Mouse (Mus musculus) testis, adult 2 months (tissue): ENCODE results near the gene Shank2. TPM values are rescaled to one million over a fixed set of nuclear protein-coding genes. Genes with fewer than 3 reads are reported as not detected.

Source experiments
- H3K27ac ChIP-seq: fragments of 200-500 bp; 2 replicates; pipeline ENCODE4 v1.5.1; 2012; ENCODE audit warnings: low read depth, low read length; ENCODE audit not compliant: control insufficient read depth, insufficient read depth
- H3K27me3 ChIP-seq: fragments of 200-500 bp; 2 replicates; pipeline ENCODE4 v1.6.1; 2012; ENCODE audit warnings: mild to moderate bottlenecking, low read length, moderate library complexity; ENCODE audit not compliant: control insufficient read depth, insufficient read depth
- H3K36me3 ChIP-seq: fragments of 200-500 bp; 2 replicates; pipeline ENCODE4 v1.6.1; 2012; ENCODE audit warnings: mild to moderate bottlenecking, low read length; ENCODE audit not compliant: control insufficient read depth, insufficient read depth
- H3K4me1 ChIP-seq: fragments of 200-500 bp; 2 replicates; pipeline ENCODE4 v1.6.1; 2012; ENCODE audit warnings: low read length; ENCODE audit not compliant: control insufficient read depth, insufficient read depth
- H3K4me3 ChIP-seq: fragments of 200-500 bp; 2 replicates; pipeline ENCODE4 v1.5.1; 2012; ENCODE audit warnings: low read depth, mild to moderate bottlenecking, low read length, moderate library complexity, mixed read lengths; ENCODE audit not compliant: control insufficient read depth
- CTCF ChIP-seq: fragments of 200-500 bp; IDR thresholded peaks from 2 replicates; pipeline ENCODE4 v1.5.1; 2012; ENCODE audit warnings: low read depth, mild to moderate bottlenecking, inconsistent platforms, low read length, moderate library complexity; ENCODE audit not compliant: control insufficient read depth, insufficient read depth, insufficient replicate concordance
- POLR2A ChIP-seq: fragments of 200-500 bp; IDR thresholded peaks from 2 replicates; pipeline ENCODE4 v1.6.1; 2012; ENCODE audit warnings: low read depth, mild to moderate bottlenecking, inconsistent platforms, low read length, moderate library complexity; ENCODE audit not compliant: control insufficient read depth
- polyA plus RNA-seq: library from polyadenylated mRNA; depleted of rRNA; stranded (reverse); fragments of >200 nt; gene quantifications from 2 replicates; pipeline ENCODE4 v1.2.3, GENCODE M21; 2012

Gene Shank2
- polyA plus RNA-seq, 1 experiment: 34.7 TPM

DNA sequence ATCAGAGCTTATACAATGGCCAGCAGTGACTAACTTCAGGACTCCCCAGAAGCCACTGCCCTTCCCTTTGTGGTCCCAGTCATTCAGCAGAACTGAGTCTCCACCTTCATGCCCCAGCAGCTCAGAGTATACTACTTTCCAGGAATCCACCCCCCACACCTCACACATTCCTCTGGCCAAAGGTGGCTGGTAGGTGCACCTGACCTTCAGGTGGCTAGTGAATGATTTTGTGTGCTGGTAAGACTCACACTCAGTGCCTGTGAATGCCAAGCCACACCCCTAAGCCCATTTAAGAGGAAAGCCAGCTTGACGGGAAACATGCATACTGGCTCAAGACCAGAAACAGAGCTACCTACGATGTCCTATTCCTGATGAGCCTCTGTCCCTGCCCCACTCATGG, 431.2 kb downstream of the Shank2 start:
- no peak overlapping the region for H3K27ac ChIP-seq
- H3K27me3 ChIP-seq: no peaks in the 10 kb centered on the region
- peaks cover 2% of the 10 kb centered on the region; the same call in 1 of the 2 replicates for H3K36me3 ChIP-seq
- TF ChIP-seq CTCF (no peak), POLR2A (no peak)
- peaks cover 6% of the 10 kb centered on the region for H3K4me1 ChIP-seq
- peak overlapping the region; percentile 54 for H3K4me3 ChIP-seq

DNA sequence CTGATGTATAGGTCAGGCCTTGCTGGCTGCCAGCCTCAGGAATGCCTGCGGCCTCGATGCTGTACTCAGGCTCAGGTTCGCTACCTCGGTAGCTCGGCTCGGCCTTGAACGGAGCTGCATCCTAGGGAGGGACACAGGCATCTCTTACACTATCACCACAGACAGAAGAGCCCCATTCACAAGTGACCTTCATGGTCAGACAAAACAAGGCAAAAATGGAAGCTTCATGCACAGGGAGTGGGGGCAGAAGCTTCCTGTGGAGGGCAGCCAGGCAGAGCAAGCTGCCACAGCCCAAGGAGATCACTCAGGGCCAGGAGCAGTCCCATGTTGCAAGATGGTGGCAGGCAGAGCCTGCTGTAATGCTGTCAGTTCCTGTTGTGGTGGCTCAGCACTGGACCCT, 437.1 kb downstream of the Shank2 start:
- Histone ChIP-seq H3K27ac (no peak overlapping the region), H3K4me3 (no peak overlapping the region), H3K4me1 (no peaks in the 10 kb centered on the region), H3K27me3 (no peaks in the 10 kb centered on the region), H3K36me3 (peaks cover 2% of the 10 kb centered on the region; the same call in 1 of the 2 replicates)
- TF ChIP-seq CTCF: no peak
- no peak for TF ChIP-seq POLR2A

DNA sequence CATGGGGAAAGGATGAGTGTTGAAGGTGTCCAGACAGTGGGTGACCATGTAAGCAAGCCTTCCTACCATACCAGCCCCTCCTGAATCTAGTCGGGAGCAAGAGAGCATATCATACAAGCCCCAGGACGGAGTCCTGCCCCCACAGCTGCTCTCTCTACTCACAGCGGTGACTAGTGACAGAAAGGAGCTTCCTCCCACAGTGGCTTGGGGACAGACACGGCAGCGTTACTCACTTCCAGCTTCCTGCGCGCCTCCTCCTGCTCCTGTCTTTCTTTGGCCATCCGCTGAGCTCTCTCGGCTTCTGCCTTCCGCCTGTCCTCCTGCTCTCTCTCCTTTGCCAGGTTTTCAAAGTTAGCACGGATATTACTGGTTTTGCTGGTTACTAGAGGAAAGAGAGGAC, 439.7 kb downstream of the Shank2 start:
- no peak overlapping the region for H3K27ac ChIP-seq
- peaks cover 2% of the 10 kb centered on the region; the same call in 1 of the 2 replicates for H3K36me3 ChIP-seq

DNA sequence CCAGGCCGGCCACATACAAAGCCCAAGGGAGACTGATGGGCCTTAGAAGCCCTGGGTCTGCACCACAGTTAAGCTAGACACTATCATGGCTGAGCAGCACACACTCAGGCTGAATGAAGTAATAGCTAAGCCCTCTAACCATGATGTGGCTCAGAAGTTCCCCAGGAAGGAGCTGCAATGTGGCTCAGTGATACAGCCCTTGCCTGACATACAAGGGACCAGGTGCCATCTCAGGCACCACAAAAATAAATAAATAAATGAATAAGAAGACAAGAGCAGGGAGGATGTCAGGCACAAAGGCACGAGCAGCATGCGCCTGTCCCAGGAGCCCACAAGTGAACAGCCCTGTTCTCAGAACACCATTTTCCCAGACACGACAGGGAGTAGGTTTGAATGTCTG, 440.2 kb downstream of the Shank2 start:
- H3K4me3 ChIP-seq: no peak overlapping the region
- H3K27ac ChIP-seq: no peak overlapping the region
- TF ChIP-seq POLR2A (no peak), CTCF (no peak)
- peaks cover 2% of the 10 kb centered on the region; the same call in 1 of the 2 replicates for H3K36me3 ChIP-seq
- H3K27me3 ChIP-seq: no peaks in the 10 kb centered on the region
- H3K4me1 ChIP-seq: no peaks in the 10 kb centered on the region

More for the DNA sequence above, 439.7 kb downstream of the Shank2 start:
- Histone ChIP-seq H3K27me3 (no peaks in the 10 kb centered on the region), H3K4me1 (no peaks in the 10 kb centered on the region), H3K4me3 (no peak overlapping the region)
- no peak for TF ChIP-seq POLR2A
- TF ChIP-seq CTCF: no peak

DNA sequence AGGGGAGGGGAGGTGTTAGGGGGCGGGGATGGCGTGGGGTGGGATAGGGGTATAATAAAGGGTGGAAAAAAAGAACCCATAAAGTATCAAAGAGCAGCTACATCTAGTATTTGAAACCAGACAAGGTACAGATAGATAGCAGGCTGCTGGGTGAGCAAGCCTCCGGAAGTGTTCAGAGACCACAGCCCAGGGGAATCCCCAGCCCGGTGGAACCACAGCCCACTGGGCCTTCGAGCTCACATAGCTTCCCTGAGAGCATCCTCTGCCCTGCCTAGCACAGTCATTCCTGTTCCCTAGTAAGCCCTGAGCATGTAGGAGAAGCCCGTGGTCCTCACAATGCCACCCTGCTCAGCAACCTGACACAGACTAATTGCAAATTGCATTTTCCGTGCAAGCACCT, 443.1 kb downstream of the Shank2 start:
- Histone ChIP-seq H3K36me3 (peaks cover 1% of the 10 kb centered on the region; the same call in 1 of the 2 replicates), H3K4me1 (no peaks in the 10 kb centered on the region), H3K27ac (no peak overlapping the region), H3K27me3 (no peaks in the 10 kb centered on the region), H3K4me3 (no peak overlapping the region)
- no peak for TF ChIP-seq POLR2A
- no peak for TF ChIP-seq CTCF

DNA sequence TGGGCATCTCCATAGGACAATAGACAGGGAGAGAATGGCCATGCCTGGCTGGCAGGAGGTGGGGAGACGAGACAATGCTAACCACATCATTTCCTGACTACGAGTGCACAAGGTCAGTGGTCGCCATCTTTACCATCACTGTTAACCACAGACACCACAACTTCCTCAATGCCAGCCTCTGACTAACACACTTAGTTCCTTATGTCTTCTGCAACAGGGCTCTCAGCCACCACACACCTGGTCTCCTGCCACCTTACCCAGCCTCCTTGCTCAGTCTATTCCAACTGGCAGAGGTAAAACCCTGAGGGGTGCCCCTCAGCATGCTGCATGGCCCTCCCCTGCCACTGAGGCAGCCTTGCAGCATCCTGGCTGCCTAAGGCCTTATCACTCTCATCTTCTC, 445.4 kb downstream of the Shank2 start:
- Histone ChIP-seq H3K27me3 (no peaks in the 10 kb centered on the region), H3K27ac (no peak overlapping the region), H3K36me3 (peaks cover 3% of the 10 kb centered on the region; the same call in 1 of the 2 replicates), H3K4me3 (no peak overlapping the region), H3K4me1 (no peaks in the 10 kb centered on the region)
- no peak for TF ChIP-seq CTCF

DNA sequence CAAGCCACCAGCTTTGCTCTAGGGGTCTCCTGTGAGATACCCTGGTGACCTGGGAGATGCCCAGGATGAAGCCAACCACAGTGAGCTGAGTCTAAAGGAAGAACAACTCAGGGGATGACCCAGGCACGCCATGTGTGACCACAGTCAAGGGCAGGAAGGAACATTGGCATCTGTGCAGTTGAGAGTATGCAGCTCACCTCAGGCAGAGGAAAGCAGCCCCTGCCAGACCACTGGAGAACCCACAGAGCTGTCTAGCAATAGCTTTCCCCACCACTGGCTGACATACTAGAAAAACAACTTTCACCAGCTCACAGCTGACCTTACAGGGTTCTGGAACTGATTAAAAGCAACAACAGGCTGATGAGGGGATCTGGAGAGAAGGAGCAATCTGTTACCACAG, 446.5 kb downstream of the Shank2 start:
- no peak overlapping the region for H3K27ac ChIP-seq
- peaks cover 3% of the 10 kb centered on the region; the same call in 1 of the 2 replicates for H3K36me3 ChIP-seq
- no peak overlapping the region for H3K4me3 ChIP-seq
- H3K4me1 ChIP-seq: no peaks in the 10 kb centered on the region
- TF ChIP-seq CTCF: no peak
- no peak for TF ChIP-seq POLR2A
- no peaks in the 10 kb centered on the region for H3K27me3 ChIP-seq
